Mouse (Mus musculus): ENCODE data around the gene Slc39a5. TPM values are rescaled to one million over a fixed set of nuclear protein-coding genes. Genes with fewer than 3 reads are reported as not detected.

Slc39a5 gene
- total and polyA plus RNA-seq, 2 experiments from 2014 or later: 0.10 to 0.24 TPM

- under 1% methylated on average over 50 of the region's 50 CpGs for WGBS
- no peak for TF ChIP-seq CTCF (IDR thresholded peaks at IDR 0.05; ENCODE audit: low read depth)
- Histone ChIP-seq H3K36me3 (ENCODE audit: insufficient read depth) (peaks cover 29% of the 10 kb centered on the region), H3K9me3 (ENCODE audit: low read length) (no peaks in the 10 kb centered on the region), H3K27me3 (ENCODE audit: insufficient read depth, low read length) (no peaks in the 10 kb centered on the region), H3K9ac (peak within 1 kb of the TSS; percentile 94), H3K4me3 (ENCODE audit: low read depth, low read length) (peak within 1 kb of the TSS; percentile 99), H3K27ac (ENCODE audit: low read depth, low read length) (peak within 1 kb of the TSS; percentile 97), H3K4me2 (ENCODE audit: low read depth) (peak within 1 kb of the TSS; percentile 95), H3K4me1 (ENCODE audit: insufficient read depth) (peaks cover 24% of the 10 kb centered on the region)
- DNase-seq (peak; percentile 98), ATAC-seq (peak; percentile 89)
Observed at GRCm38 (mm10) chr10:128411211-128412054, 10.4 kb upstream of the Slc39a5 start, which contains the start of the genes Nabp2 and Rnf41. Gene Nabp2 (minus strand): TSS chr10:128411492. Gene Rnf41 (plus strand): TSS chr10:128411657.

- H3K4me1 ChIP-seq (ENCODE audit: insufficient read depth): peaks cover 24% of the 10 kb centered on the region
- H3K4me3 ChIP-seq (ENCODE audit: low read depth, low read length): peak overlapping the region; percentile 99
- H3K36me3 ChIP-seq (ENCODE audit: insufficient read depth): peaks cover 29% of the 10 kb centered on the region
- 26% methylated on average over 4 of the region's 4 CpGs for WGBS
- peak overlapping the region; percentile 97 for H3K27ac ChIP-seq (ENCODE audit: low read depth, low read length)
- DNase-seq: no peak
- no peak for ATAC-seq
- H3K9me3 ChIP-seq (ENCODE audit: low read length): no peaks in the 10 kb centered on the region
- H3K27me3 ChIP-seq (ENCODE audit: insufficient read depth, low read length): no peaks in the 10 kb centered on the region
- TF ChIP-seq CTCF (IDR thresholded peaks at IDR 0.05; ENCODE audit: low read depth): no peak
- H3K4me2 ChIP-seq (ENCODE audit: low read depth): peak overlapping the region; percentile 95
- peak overlapping the region; percentile 94; the same call in 1 of the 2 replicates for H3K9ac ChIP-seq
Observed at GRCm38 (mm10) chr10:128410560-128410845, 9.5 kb upstream of the Slc39a5 start.

- Histone ChIP-seq H3K36me3 (ENCODE audit: insufficient read depth) (peaks cover 24% of the 10 kb centered on the region), H3K27ac (ENCODE audit: low read depth, low read length) (peak overlapping the region; percentile 97), H3K9me3 (ENCODE audit: low read length) (no peaks in the 10 kb centered on the region), H3K4me2 (ENCODE audit: low read depth) (peak overlapping the region; percentile 95), H3K9ac (peak overlapping the region; percentile 76), H3K4me3 (ENCODE audit: low read depth, low read length) (peak overlapping the region; percentile 99), H3K4me1 (ENCODE audit: insufficient read depth) (peaks cover 24% of the 10 kb centered on the region), H3K27me3 (ENCODE audit: insufficient read depth, low read length) (no peaks in the 10 kb centered on the region)
- ATAC-seq (peak; percentile 88), DNase-seq (peak; percentile 98)
- 4% methylated on average over 36 of the region's 36 CpGs for WGBS
- peak; percentile 79 for TF ChIP-seq CTCF (IDR thresholded peaks at IDR 0.05; ENCODE audit: low read depth)
Observed at GRCm38 (mm10) chr10:128409692-128410559, 8.9 kb upstream of the Slc39a5 start.

GRCm38 (mm10) chr10:128408591-128409535, 7.8 kb upstream of the Slc39a5 start:
- Histone ChIP-seq H3K36me3 (ENCODE audit: insufficient read depth) (peaks cover 15% of the 10 kb centered on the region), H3K27ac (ENCODE audit: low read depth, low read length) (peak overlapping the region; percentile 78), H3K4me3 (ENCODE audit: low read depth, low read length) (peak overlapping the region; percentile 99), H3K4me2 (ENCODE audit: low read depth) (peak overlapping the region; percentile 74), H3K9ac (peak overlapping the region; percentile 76), H3K27me3 (ENCODE audit: insufficient read depth, low read length) (no peaks in the 10 kb centered on the region), H3K4me1 (ENCODE audit: insufficient read depth) (peaks cover 24% of the 10 kb centered on the region), H3K9me3 (ENCODE audit: low read length) (no peaks in the 10 kb centered on the region)
- ATAC-seq (peak; percentile 19; the same call in 1 of the 2 replicates), DNase-seq (peak; percentile 73)
- TF ChIP-seq CTCF (IDR thresholded peaks at IDR 0.05; ENCODE audit: low read depth): no peak
- WGBS: 16% methylated on average over 35 of the region's 35 CpGs

GRCm38 (mm10) chr10:128403931-128404330, 2.9 kb upstream of the Slc39a5 start:
- DNase-seq (no peak), ATAC-seq (no peak)
- Histone ChIP-seq H3K36me3 (ENCODE audit: insufficient read depth) (peaks cover 15% of the 10 kb centered on the region), H3K27ac (ENCODE audit: low read depth, low read length) (no peak overlapping the region), H3K4me1 (ENCODE audit: insufficient read depth) (peaks cover 7% of the 10 kb centered on the region), H3K27me3 (ENCODE audit: insufficient read depth, low read length) (no peaks in the 10 kb centered on the region), H3K4me2 (ENCODE audit: low read depth) (no peak overlapping the region), H3K9me3 (ENCODE audit: low read length) (no peaks in the 10 kb centered on the region), H3K9ac (no peak overlapping the region), H3K4me3 (ENCODE audit: low read depth, low read length) (no peak overlapping the region)
- WGBS: 83% methylated on average over 7 of the region's 7 CpGs
- TF ChIP-seq CTCF (IDR thresholded peaks at IDR 0.05; ENCODE audit: low read depth): no peak

- H3K9me3 ChIP-seq (ENCODE audit: low read length): no peaks in the 10 kb centered on the region
- H3K4me2 ChIP-seq (ENCODE audit: low read depth): no peak overlapping the region
- peaks cover 13% of the 10 kb centered on the region for H3K36me3 ChIP-seq (ENCODE audit: insufficient read depth)
- 86% methylated on average over 9 of the region's 9 CpGs for WGBS
- no peak overlapping the region for H3K27ac ChIP-seq (ENCODE audit: low read depth, low read length)
- no peak overlapping the region for H3K4me3 ChIP-seq (ENCODE audit: low read depth, low read length)
- DNase-seq (no peak), ATAC-seq (no peak)
- H3K4me1 ChIP-seq (ENCODE audit: insufficient read depth): no peaks in the 10 kb centered on the region
- no peak overlapping the region for H3K9ac ChIP-seq
- no peaks in the 10 kb centered on the region for H3K27me3 ChIP-seq (ENCODE audit: insufficient read depth, low read length)
- TF ChIP-seq CTCF (IDR thresholded peaks at IDR 0.05; ENCODE audit: low read depth): no peak
Observed at GRCm38 (mm10) chr10:128401638-128402037, 609 bp upstream of the Slc39a5 start.

All from forebrain, postnatal 0 days (tissue).